Mouse (Mus musculus) liver, postnatal 0 days (tissue): ENCODE data around the gene Cyb561d2.

Source experiments
- CTCF ChIP-seq: sonication (generic); IDR thresholded peaks from 2 replicates; pipeline ENCODE4 v1.5.1; 2016; ENCODE audit warnings: antibody characterized with exemption, low read depth
- EP300 ChIP-seq: IDR thresholded peaks from 2 replicates; pipeline ENCODE4 v1.6.1; 2016; ENCODE audit warnings: antibody characterized with exemption, low read depth, mild to moderate bottlenecking

DNA sequence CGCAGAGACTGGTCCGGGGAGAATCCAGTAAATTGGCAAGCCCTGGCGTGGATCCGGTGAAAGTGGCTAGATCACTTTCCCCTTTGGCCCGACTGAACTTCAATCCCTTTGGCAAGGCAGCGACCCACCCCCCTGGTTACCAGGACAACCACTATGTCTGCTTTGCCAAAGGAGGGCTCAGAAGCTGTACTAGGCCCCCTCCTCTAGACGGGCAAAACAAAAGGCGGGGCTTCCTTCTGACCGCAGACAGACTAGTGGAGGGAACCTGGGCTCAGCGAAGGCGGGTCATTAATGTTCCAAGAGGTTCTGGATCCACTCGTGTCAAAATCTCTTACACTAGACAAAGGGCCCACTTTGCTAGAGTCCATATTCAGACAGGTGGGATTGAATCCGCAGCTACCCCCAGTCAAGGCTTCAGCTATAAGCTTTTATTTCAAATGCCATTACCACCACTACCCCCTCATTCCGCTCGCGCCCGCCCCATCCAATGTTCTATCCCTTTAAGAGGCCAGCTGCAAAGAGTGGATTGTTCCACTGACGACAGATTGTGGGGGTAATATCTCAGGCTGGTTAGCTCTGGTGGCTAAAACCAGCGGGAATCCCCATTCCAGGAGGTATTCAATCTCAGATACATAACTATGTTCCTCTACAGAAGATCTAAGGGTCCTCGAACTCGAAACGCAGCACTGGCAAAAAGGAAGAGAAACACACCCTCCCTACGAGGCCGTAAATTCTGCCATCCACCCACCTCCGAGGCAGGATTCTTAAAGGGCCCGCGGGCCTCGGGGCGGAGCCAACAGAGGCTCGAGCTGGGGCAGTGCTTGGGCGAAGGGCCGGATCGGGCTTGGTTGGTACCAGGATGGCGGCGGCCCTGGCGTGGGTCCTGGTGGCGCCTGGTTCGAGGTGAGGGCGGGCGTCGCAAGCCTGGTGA, 26.6 kb upstream of the Cyb561d2 start:
- TF ChIP-seq CTCF, result no peak
- TF ChIP-seq EP300, result peak; percentile 78
